Mouse (Mus musculus) left cerebral cortex, adult 2 months (tissue): ENCODE results near the gene Foxn3. TPM values are rescaled to one million over a fixed set of nuclear protein-coding genes. Genes with fewer than 3 reads are reported as not detected.

Experiments used
- DNase-seq, 2 experiments: peaks; one replicate each; pipeline ENCODE4 v3.0.0; 2021 to 2022; ENCODE audit warnings: low spot score in 2 of 2, mixed read lengths in 1 of 2; ENCODE audit errors: extremely low spot score in 1 of 2
- H3K27ac ChIP-seq: fragments of 200-600 bp; 2 replicates; pipeline ENCODE4 v1.8.1; 2022
- H3K4me3 ChIP-seq: fragments of 200-600 bp; 2 replicates; pipeline ENCODE4 v1.8.1; 2022
- CTCF ChIP-seq: fragments of 200-600 bp; IDR thresholded peaks from 2 replicates; pipeline ENCODE4 v1.8.1; 2022; ENCODE audit warnings: antibody characterized with exemption, mild to moderate bottlenecking, moderate library complexity
- intact Hi-C: fragments of 180-260 bp; cut with DNase I; formaldehyde crosslinking; loops from one replicate; pipeline ENCODE4 v1.15.1; 2025
- total RNA-seq, 2 experiments: library from RNA; stranded (reverse); gene quantifications; 2 replicates each; pipeline ENCODE4 v1.2.3; 2021

Foxn3 gene
- total RNA-seq, 2 experiments from 2014 or later = 52.4 to 57.4 TPM

- Histone ChIP-seq H3K4me3 (no peak overlapping the region), H3K27ac (no peak overlapping the region)
- DNase-seq = no peak
- TF ChIP-seq CTCF = no peak
- intact Hi-C loops = loop anchor here (5.0 kb wide), 1 partner anchor 159 kb away; no protein-coding TSS in a partner anchor
Observed at GRCm38 (mm10) chr12:99233386-99233785, 330.0 kb downstream of the Foxn3 start.

GRCm38 (mm10) chr12:99232478-99232877 lies 330.9 kb downstream of the Foxn3 start:
- Histone ChIP-seq H3K4me3 (no peak overlapping the region), H3K27ac (no peak overlapping the region)
- no peak for DNase-seq
- TF ChIP-seq CTCF = no peak
- intact Hi-C loops = loop anchor here (5.0 kb wide), 1 partner anchor 160 kb away; no protein-coding TSS in a partner anchor

DNA sequence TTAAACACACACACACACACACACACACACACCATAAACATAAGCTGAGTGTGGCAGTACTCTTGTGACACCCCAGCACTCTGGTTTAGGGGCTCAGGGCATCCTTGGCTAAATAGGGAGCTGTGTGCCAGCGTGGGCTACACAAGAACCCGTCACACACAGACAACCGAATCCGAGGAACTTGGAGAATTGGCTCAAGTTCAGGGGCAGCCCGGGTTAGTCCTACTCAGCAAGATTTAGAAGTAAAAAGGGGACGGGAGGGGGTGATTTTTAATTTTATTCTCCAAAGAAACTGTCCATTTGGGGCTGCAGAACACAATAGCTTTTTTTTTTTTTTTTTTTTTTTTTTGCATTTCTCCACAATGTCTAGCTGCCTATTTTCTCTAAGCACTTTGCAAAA lies 332.1 kb downstream of the Foxn3 start:
- H3K27ac ChIP-seq = no peak overlapping the region
- intact Hi-C loops = loop anchor here (5.0 kb wide), 1 partner anchor 161 kb away; no protein-coding TSS in a partner anchor
- no peak for TF ChIP-seq CTCF
- DNase-seq = no peak
- no peak overlapping the region for H3K4me3 ChIP-seq

GRCm38 (mm10) chr12:99230783-99231048 lies 332.7 kb downstream of the Foxn3 start:
- intact Hi-C loops = loop anchor here (5.0 kb wide), 1 partner anchor 162 kb away; no protein-coding TSS in a partner anchor
- no peak overlapping the region for H3K27ac ChIP-seq
- H3K4me3 ChIP-seq = no peak overlapping the region
- no peak for DNase-seq
- no peak for TF ChIP-seq CTCF

DNA sequence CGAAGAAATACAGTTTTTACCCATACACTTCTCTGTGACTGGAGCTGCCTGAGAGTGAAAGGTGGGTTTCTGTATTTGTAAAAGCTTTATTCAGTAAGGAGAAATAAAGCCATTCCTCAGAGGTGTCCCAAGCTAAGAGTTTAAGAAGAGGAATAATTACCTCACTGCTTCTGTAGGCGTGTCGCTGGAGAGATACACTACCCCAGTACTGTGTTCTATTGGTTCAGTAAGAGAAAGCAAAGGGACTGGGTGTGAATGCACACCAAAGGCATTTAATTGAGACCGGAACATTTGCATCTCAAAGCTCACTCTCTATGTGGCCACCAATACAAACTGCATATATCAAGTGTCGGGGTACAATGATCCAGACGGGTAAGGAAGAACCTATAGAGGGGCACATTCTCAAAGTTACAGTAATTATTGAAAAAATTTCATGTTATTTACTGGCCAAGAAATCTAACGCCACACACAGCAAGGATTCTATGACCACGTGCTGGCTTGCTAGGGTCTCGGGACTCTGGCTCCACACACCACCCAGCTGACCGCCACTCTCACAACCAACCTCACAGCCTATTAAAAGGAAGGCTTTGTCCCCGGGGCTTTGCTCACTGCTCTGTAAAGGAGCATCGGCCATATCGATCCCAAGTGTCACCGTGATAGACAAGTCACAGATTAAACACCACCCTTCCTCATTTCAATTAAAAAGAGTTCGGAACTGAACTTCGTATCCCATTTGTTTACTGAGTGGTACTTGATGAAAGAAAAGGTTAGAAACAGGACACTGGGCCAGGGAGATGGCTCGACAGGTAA lies 333.2 kb downstream of the Foxn3 start:
- TF ChIP-seq CTCF = no peak

GRCm38 (mm10) chr12:99227313-99227952 lies 335.9 kb downstream of the Foxn3 start:
- DNase-seq = no peak
- H3K4me3 ChIP-seq = no peak overlapping the region
- intact Hi-C loops = no loop called here
- H3K27ac ChIP-seq = no peak overlapping the region
- no peak for TF ChIP-seq CTCF

More for the DNA sequence above, 333.2 kb downstream of the Foxn3 start:
- no peak for DNase-seq
- H3K4me3 ChIP-seq = no peak overlapping the region
- no peak overlapping the region for H3K27ac ChIP-seq
- intact Hi-C loops = loop anchor here (5.0 kb wide), 1 partner anchor 162 kb away; no protein-coding TSS in a partner anchor

- no peak for TF ChIP-seq CTCF
- Histone ChIP-seq H3K27ac (peak overlapping the region; percentile 47; the same call in 1 of the 2 replicates), H3K4me3 (no peak overlapping the region)
- peak in 1 of 2 experiments; percentile 26 for DNase-seq
- intact Hi-C loops = no loop called here
Observed at GRCm38 (mm10) chr12:99224863-99225603, 338.3 kb downstream of the Foxn3 start.

- intact Hi-C loops = no loop called here
- no peak overlapping the region for H3K27ac ChIP-seq
- H3K4me3 ChIP-seq = no peak overlapping the region
- DNase-seq = no peak
- TF ChIP-seq CTCF = no peak
Observed at GRCm38 (mm10) chr12:99221087-99221846, 342.1 kb downstream of the Foxn3 start.

- no peak overlapping the region for H3K4me3 ChIP-seq
- H3K27ac ChIP-seq = no peak overlapping the region
- peak; percentile 32 to 47 for DNase-seq
- intact Hi-C loops = no loop called here
- TF ChIP-seq CTCF = no peak
Observed at GRCm38 (mm10) chr12:99220333-99220732, 343.0 kb downstream of the Foxn3 start.

DNA sequence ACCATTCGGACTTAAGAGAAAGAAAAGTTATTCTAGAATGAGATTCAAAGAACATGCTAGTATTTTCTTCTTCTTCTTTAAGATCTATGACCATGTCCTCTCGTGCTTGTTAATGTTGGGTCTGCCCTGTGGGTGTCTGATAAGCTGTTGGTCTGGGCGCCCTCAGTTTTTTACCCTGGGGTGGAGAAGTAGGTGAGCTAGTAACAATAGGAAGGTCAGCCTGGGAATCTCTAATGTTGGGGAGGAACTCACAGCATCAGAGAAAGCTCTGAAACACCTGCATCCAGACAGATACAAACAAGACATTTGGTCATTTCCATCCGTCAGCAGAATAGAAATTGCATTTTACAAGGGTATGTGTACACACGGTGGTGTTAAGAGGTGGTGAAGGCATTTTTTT lies 343.6 kb downstream of the Foxn3 start:
- Histone ChIP-seq H3K27ac (no peak overlapping the region), H3K4me3 (no peak overlapping the region)
- no peak for TF ChIP-seq CTCF
- no peak for DNase-seq
- intact Hi-C loops = no loop called here

- Histone ChIP-seq H3K4me3 (no peak overlapping the region), H3K27ac (no peak overlapping the region)
- intact Hi-C loops = no loop called here
- no peak for TF ChIP-seq CTCF
- no peak for DNase-seq
Observed at GRCm38 (mm10) chr12:99217145-99217698, 346.2 kb downstream of the Foxn3 start.
